ENCODE assay signal across 7 mouse cellular contexts in the genomic region with DNA sequence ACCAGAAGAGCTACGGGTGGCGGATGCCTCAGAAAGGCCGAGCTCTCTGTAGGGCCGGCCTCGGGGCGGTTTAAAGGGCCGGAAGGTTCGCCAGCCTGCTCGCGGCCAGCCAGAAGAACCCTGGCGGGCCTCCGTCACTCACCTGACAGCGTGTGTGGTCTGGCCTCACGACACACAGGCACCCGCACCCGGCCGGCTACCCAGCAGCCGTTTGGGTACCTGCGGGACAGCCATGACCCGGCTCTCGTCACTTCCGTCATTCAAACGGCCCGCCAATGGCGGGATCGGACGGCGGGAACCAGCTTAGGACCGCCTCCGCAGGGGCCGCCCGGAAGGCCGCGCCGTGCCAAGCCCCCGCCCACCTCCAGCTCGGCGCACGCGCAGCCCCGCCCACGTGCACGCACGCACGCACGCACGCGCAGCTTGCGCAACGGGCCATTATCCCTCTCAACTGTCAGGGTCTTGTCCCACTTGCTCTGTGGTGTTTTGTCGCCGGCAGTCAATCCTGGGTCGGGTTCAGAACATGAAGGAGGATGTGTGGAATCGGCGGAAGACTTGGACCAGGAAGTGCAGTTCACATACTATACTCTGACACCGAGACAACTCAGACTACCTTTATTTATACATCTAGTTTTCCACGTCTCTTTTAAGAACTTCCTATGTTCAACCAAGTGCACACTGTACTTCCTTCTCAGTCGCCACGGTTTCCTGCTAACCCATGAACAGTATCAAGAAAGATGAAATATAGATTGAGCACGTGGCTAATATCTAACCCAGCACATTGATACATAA. TPM values are rescaled to one million over a fixed set of nuclear protein-coding genes. Genes with fewer than 3 reads are reported as not detected.
A peak's percentile ranks its signal among the peaks of the same experiment; 100 is the strongest.
DNase-seq lines count a peak whose midpoint lies in the region; ATAC-seq lines count a peak whose summit lies in the region.

A gene (minus strand): TSS at position 305 of the 792 bp plus-strand sequence.

- no peaks in the 10 kb centered on the region for H3K36me3 ChIP-seq in intestine, embryonic 15.5 days
- peaks cover 22% of the 10 kb centered on the region for H3K36me3 ChIP-seq in midbrain, embryonic 10.5 days

- no peaks in the 10 kb centered on the region for H3K27me3 ChIP-seq in intestine, embryonic 15.5 days (replicated peaks)
- H3K27me3 ChIP-seq in midbrain, embryonic 10.5 days (ENCODE audit: low read depth, poor library complexity, severe bottlenecking) = 0 out of 2 replicates have a peak, but pooled peaks cover 4% of the 10 kb centered on the region

- no peaks in the 10 kb centered on the region for H3K4me1 ChIP-seq in intestine, embryonic 15.5 days (replicated peaks)
- H3K4me1 ChIP-seq in midbrain, embryonic 10.5 days = peaks cover 13% of the 10 kb centered on the region

- peak within 1 kb of the TSS; percentile 72 for H3K9ac ChIP-seq in intestine, embryonic 15.5 days

- H3K4me3 ChIP-seq in intestine, embryonic 15.5 days (replicated peaks) = peak within 1 kb of the TSS; percentile 79
- H3K4me3 ChIP-seq in midbrain, embryonic 10.5 days = peak within 1 kb of the TSS; percentile 78

- peak; percentile 97 for DNase-seq in adrenal gland, adult 2 months
- DNase-seq in embryo, embryonic 11.5 days (ENCODE audit: low read depth, low spot score) = peak; percentile 93
- DNase-seq in gastrocnemius, postnatal 36 days = peak; percentile 95 to 96
- peak; percentile 96 to 97 for DNase-seq in left cerebral cortex, postnatal 25 days (ENCODE audit: low spot score in 2 of 2)
- DNase-seq in midbrain, embryonic 10.5 days (ENCODE audit: low spot score) = peak; percentile 97
- DNase-seq in right cerebral cortex, postnatal 4 days = peak; percentile 98

- intact Hi-C loops in gastrocnemius, postnatal 36 days (cut with DNase I) = no loop called here
- intact Hi-C loops in left cerebral cortex, postnatal 25 days (cut with DNase I) = loop anchor here (10.0 kb wide), 1 partner anchor 573 kb away; a partner anchor contains a TSS

- WGBS in intestine, embryonic 15.5 days = 2% methylated on average over 60 of the region's 60 CpGs
- 3% methylated on average over 60 of the region's 60 CpGs for WGBS in midbrain, embryonic 10.5 days

- peak; percentile 100 for ATAC-seq in intestine, embryonic 15.5 days

- H3K9me3 ChIP-seq in intestine, embryonic 15.5 days = no peaks in the 10 kb centered on the region
- no peaks in the 10 kb centered on the region for H3K9me3 ChIP-seq in midbrain, embryonic 10.5 days (replicated peaks)

- peak within 1 kb of the TSS; percentile 75 for H3K27ac ChIP-seq in intestine, embryonic 15.5 days
- peak within 1 kb of the TSS; percentile 92 for H3K27ac ChIP-seq in midbrain, embryonic 10.5 days (replicated peaks)

- H3K4me2 ChIP-seq in intestine, embryonic 15.5 days (replicated peaks) = peak within 1 kb of the TSS; percentile 57

RNA-seq across cellular contexts. Expression of the gene that starts here (rescaled TPM):
- 10 to 100 TPM in 1 of 2 experiments, 1 to 10 TPM in 1; 9.2 to 13.8 TPM for total RNA-seq in adrenal gland, adult 2 months (2021)
- polyA plus RNA-seq in adrenal gland, adult 2 months (2012; rRNA removed) = 0.82 and 1.1 TPM in 2 replicates
- 1 to 10 TPM; 6.5 to 7.4 TPM for total RNA-seq in gastrocnemius, postnatal 36 days (2021)
- polyA plus RNA-seq in intestine, embryonic 15.5 days (2015; fragmentation: Nextera tagmentation; extraction: Ambion mirVana) = 11.6 and 11.7 TPM in 2 replicates
- 10 to 100 TPM; 19.1 to 21.6 TPM for total RNA-seq in left cerebral cortex, postnatal 25 days (2021)
- 21.1 and 22.5 TPM in 2 replicates for polyA plus RNA-seq in midbrain, embryonic 10.5 days (2016; fragmentation: Nextera tagmentation; extraction: Ambion mirVana)

Comparison
In these comparisons a context has a peak if more than half of its experiments do, and no peak if none do; other contexts are left out.
1. Peak in every context shown above with its lines: DNase-seq, ATAC-seq, H3K4me3 ChIP-seq and H3K27ac ChIP-seq.